Mouse (Mus musculus) limb, embryonic 13.5 days (tissue): ENCODE results near the gene Tchp. TPM values are rescaled to one million over a fixed set of nuclear protein-coding genes. Genes with fewer than 3 reads are reported as not detected.

Experiments
- ATAC-seq: fragments of 200-750 bp; cut with Nextera tagmentation; 2 replicates; pipeline ENCODE4 v1.8.0; 2017; ENCODE audit warnings: low read depth, moderate number of reproducible peaks, moderate TSS enrichment; ENCODE audit not compliant: low FRiP score
- H3K27ac ChIP-seq: fragments of 300-500 bp; sonication (generic); 2 replicates; pipeline ENCODE4 v1.5.1; 2015; ENCODE audit warnings: inconsistent platforms, mild to moderate bottlenecking, moderate library complexity
- H3K27me3 ChIP-seq: fragments of 300-500 bp; sonication (generic); 2 replicates; pipeline ENCODE4 v1.6.1; 2015; ENCODE audit warnings: mild to moderate bottlenecking, inconsistent platforms
- H3K36me3 ChIP-seq: fragments of 300-500 bp; sonication (generic); 2 replicates; pipeline ENCODE4 v1.6.1; 2015; ENCODE audit warnings: inconsistent platforms, mild to moderate bottlenecking, moderate library complexity
- H3K4me1 ChIP-seq: fragments of 300-500 bp; sonication (generic); 2 replicates; pipeline ENCODE4 v1.6.1; 2015; ENCODE audit warnings: inconsistent platforms
- H3K4me2 ChIP-seq: fragments of 300-500 bp; sonication (generic); replicated peaks from 2 replicates; pipeline ENCODE4 v1.6.1; 2015; ENCODE audit warnings: inconsistent platforms, mild to moderate bottlenecking, moderate library complexity
- H3K4me3 ChIP-seq: fragments of 300-500 bp; sonication (generic); 2 replicates; pipeline ENCODE4 v1.5.1; 2015; ENCODE audit warnings: moderate library complexity, mild to moderate bottlenecking, inconsistent platforms
- H3K9ac ChIP-seq: fragments of 300-500 bp; sonication (generic); 2 replicates; pipeline ENCODE4 v1.6.1; 2015; ENCODE audit warnings: mild to moderate bottlenecking, inconsistent platforms
- H3K9me3 ChIP-seq: fragments of 300-500 bp; sonication (generic); 2 replicates; pipeline ENCODE4 v1.6.1; 2016; ENCODE audit warnings: inconsistent platforms
- WGBS: fragments of 180-500 bp; shearing (Covaris S2); methylation state at CpG from one replicate; pipeline ENCODE4 v1.1.7; 2015; 5-methylcytosine and 5-hydroxymethylcytosine counted together
- polyA plus RNA-seq: library from polyadenylated mRNA; unstranded; fragments of >200 nt; fragmentation: Nextera tagmentation; extraction: Ambion mirVana; gene quantifications from 2 replicates; pipeline ENCODE4 v1.2.1, GENCODE M21; 2015

The Tchp gene
- polyA plus RNA-seq, 1 experiment from 2014 or later = 19.4 TPM

DNA sequence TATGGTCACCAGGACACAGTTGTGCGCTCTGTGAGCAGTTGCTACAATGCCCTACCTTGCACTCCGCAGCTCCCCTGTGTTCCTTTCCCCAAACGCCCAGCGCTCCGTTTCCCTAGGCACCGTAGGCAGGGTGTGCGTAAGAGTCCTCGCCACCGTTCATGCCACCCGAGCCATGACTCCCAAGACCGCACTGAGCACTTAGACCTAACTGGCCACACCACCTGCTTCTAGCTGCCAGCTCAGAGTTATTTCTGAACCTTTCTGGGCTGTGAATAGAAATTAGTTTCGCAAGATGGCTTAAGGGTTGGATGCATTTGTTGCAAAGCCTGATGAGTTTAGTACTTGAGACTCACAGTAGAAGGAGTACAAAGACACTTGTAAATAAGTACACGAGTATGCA is 15.3 kb downstream of the Tchp start:
- Histone ChIP-seq H3K4me1 (0 out of 2 replicates have a peak, but pooled peaks cover 5% of the 10 kb centered on the region), H3K9ac (no peak overlapping the region), H3K9me3 (peaks cover 3% of the 10 kb centered on the region; the same call in 1 of the 2 replicates), H3K4me3 (no peak overlapping the region), H3K4me2 (no peak overlapping the region), H3K27ac (peak overlapping the region; percentile 15; the same call in 1 of the 2 replicates), H3K36me3 (peaks cover 78% of the 10 kb centered on the region), H3K27me3 (no peaks in the 10 kb centered on the region)
- WGBS = 94% methylated on average over 13 of the region's 13 CpGs
- ATAC-seq = no peak

DNA sequence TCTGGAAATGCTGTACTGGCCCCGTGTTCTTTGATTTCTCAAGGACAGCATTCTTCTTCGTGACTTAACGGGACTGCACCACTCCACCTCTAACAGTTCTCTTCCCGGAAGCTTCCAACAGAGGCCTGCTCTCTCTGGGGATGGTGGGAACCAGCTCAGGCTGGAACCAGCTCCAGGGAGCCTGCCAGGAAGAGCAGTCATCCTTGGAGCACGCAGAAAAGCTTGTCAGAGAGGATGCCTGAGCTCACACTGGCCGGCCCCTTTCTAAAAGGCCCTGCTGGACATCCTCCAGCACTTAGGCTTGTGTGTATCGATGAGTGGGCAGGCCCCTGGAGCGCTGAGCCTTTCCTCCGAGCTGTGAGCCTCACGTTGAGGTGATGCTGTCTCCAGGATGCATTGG is 20.6 kb downstream of the Tchp start:
- H3K27me3 ChIP-seq = no peaks in the 10 kb centered on the region
- no peak for ATAC-seq
- H3K4me3 ChIP-seq = no peak overlapping the region
- H3K9ac ChIP-seq = no peak overlapping the region
- H3K4me2 ChIP-seq = no peak overlapping the region
- 82% methylated on average over 10 of the region's 10 CpGs for WGBS
- peaks cover 78% of the 10 kb centered on the region for H3K36me3 ChIP-seq
- H3K4me1 ChIP-seq = no peaks in the 10 kb centered on the region
- H3K9me3 ChIP-seq = peaks cover 3% of the 10 kb centered on the region; the same call in 1 of the 2 replicates
- no peak overlapping the region for H3K27ac ChIP-seq

DNA sequence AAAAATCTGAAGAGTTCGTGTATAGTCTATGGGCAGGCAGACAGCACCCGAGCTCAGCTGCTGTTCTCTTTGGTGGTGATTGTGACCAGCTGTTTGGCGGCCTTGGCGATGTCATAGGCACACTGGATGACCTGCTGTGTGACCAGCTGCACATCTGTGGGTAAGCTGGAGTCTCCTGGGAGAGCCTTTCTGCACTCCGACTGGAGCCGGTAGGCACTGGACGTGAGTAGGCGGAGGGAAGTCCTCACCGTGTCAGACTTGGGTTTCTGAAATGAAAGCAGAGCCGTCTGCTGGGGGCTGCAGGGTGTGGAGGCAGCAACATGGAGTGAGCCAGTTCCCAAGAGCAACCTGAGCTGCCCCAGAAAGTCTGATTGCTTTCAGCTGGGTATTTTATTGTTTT is 22.6 kb downstream of the Tchp start:
- Histone ChIP-seq H3K4me3 (no peak overlapping the region), H3K27me3 (no peaks in the 10 kb centered on the region), H3K36me3 (peaks cover 86% of the 10 kb centered on the region), H3K4me1 (no peaks in the 10 kb centered on the region), H3K9me3 (no peaks in the 10 kb centered on the region), H3K27ac (no peak overlapping the region; the same call in 1 of the 2 replicates), H3K4me2 (no peak overlapping the region), H3K9ac (no peak overlapping the region)
- 47% methylated on average over 10 of the region's 10 CpGs for WGBS
- no peak for ATAC-seq

DNA sequence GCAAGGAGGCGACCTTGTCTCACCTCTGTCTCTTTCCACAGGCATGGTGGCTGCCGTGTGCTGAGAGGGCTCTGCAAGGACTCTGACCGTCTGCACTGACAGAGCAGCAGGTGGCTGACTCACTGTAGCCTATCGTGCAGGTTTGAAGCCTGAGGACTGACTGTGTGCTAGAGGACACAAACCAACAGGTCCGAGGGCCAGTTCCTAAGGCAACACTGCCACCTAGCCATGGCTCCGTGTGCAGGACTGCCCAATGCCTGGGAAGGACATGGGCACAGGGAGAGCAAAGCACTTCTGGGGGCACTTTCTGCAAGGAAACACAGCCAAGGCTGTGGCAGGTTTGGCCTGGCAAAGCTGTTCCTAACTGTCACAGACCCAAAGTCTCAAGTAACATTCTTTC is 23.9 kb downstream of the Tchp start:
- Histone ChIP-seq H3K36me3 (peaks cover 89% of the 10 kb centered on the region), H3K9ac (no peak overlapping the region), H3K27ac (0 out of 2 replicates have a peak overlapping the region, but pooled peaks have one; percentile 22), H3K4me1 (no peaks in the 10 kb centered on the region), H3K27me3 (no peaks in the 10 kb centered on the region), H3K4me3 (no peak overlapping the region), H3K9me3 (no peaks in the 10 kb centered on the region), H3K4me2 (no peak overlapping the region)
- no peak for ATAC-seq
- 67% methylated on average over 6 of the region's 6 CpGs for WGBS

DNA sequence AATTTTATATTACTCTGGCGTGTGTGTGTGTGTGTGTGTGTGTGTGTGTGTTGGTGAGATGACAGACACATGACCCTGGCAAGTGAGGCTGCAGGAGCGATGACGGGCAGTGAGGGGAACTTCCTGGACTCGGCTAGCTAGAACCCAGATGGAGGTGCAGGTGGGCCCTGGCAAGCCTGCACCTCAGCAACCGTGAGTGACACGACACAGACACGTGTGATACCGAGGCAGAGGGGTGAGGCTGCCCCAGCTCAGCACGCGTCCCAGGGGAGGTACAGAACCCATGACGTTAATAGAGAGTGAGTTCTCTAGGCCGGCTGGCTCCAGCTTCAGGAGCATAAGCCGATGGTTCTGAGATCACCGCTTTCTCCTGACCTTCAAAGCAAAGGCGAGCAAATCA is 24.4 kb downstream of the Tchp start:
- WGBS = 85% methylated on average over 15 of the region's 15 CpGs
- H3K4me3 ChIP-seq = no peak overlapping the region
- H3K27me3 ChIP-seq = no peaks in the 10 kb centered on the region
- no peak for ATAC-seq
- H3K36me3 ChIP-seq = peaks cover 94% of the 10 kb centered on the region
- no peak overlapping the region for H3K4me2 ChIP-seq
- H3K27ac ChIP-seq = no peak overlapping the region
- no peaks in the 10 kb centered on the region for H3K4me1 ChIP-seq
- no peak overlapping the region for H3K9ac ChIP-seq
- H3K9me3 ChIP-seq = no peaks in the 10 kb centered on the region

DNA sequence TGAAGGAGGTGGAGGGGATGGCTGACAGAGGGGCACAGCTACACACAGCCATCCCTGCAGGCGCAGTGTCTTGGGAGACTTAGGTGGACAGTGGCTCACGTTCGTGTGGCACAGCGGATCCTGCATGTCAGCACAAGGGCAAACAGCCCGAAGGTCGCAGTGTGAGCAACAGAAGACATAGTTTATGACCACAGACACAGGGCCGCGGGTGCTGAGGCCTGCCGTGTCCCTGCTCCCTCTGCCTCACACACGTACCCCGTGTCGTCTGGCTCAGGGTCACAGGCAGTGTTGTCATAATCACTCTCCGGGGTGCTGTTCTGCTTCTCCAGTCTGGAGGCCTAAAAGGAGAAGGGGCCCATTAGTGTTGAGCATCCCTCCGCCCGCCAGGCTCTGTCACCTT is 26.0 kb downstream of the Tchp start:
- WGBS = 88% methylated on average over 15 of the region's 15 CpGs
- no peaks in the 10 kb centered on the region for H3K4me1 ChIP-seq
- H3K9me3 ChIP-seq = no peaks in the 10 kb centered on the region
- no peak overlapping the region for H3K9ac ChIP-seq
- H3K4me3 ChIP-seq = no peak overlapping the region
- ATAC-seq = no peak
- no peak overlapping the region for H3K27ac ChIP-seq
- no peak overlapping the region for H3K4me2 ChIP-seq
- peaks cover 97% of the 10 kb centered on the region for H3K36me3 ChIP-seq
- no peaks in the 10 kb centered on the region for H3K27me3 ChIP-seq

DNA sequence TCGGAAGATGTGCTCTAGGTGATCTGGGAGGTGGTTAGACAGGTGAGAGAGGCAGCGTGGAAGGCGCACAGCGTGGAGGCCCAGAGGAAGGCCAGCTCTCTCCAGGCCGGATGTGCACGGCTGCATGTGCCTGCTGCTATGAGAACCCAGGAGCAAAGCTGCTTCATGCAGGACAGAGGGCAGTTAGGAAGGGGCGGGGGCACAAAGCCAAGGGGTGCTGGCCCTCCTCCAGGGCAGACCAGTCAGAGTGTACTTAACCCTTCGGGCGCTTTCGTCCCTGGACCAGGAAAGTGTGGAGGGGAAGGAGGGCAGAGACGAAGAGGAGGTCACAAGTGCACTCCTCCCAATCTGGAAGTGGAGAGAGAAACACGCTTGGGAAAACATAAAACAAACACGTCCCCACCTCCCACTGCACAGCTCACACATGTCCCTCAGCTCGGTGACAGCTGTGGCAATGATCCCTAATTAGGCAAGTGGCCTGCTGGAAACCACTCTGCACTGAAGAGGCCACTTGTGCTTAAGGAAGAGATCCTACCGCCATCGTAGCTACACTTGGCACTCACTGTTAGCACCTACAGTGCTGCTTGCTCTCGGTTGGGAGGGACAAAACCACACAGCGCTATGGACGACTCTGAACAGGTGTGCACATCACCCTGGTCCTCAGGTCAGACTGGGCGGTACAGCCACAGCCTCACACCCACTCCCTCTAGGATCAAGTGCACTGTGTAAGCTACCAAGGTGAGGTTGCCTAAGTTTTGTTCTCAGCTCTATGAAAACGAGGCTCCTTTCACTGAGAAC is 29.7 kb downstream of the Tchp start:
- 87% methylated on average over 21 of the region's 21 CpGs for WGBS
- H3K9me3 ChIP-seq = no peaks in the 10 kb centered on the region
- peaks cover 94% of the 10 kb centered on the region for H3K36me3 ChIP-seq
- ATAC-seq = no peak
- H3K27ac ChIP-seq = no peak overlapping the region
- no peaks in the 10 kb centered on the region for H3K27me3 ChIP-seq
- no peak overlapping the region for H3K4me3 ChIP-seq
- H3K4me1 ChIP-seq = no peaks in the 10 kb centered on the region
- no peak overlapping the region for H3K4me2 ChIP-seq
- H3K9ac ChIP-seq = no peak overlapping the region

DNA sequence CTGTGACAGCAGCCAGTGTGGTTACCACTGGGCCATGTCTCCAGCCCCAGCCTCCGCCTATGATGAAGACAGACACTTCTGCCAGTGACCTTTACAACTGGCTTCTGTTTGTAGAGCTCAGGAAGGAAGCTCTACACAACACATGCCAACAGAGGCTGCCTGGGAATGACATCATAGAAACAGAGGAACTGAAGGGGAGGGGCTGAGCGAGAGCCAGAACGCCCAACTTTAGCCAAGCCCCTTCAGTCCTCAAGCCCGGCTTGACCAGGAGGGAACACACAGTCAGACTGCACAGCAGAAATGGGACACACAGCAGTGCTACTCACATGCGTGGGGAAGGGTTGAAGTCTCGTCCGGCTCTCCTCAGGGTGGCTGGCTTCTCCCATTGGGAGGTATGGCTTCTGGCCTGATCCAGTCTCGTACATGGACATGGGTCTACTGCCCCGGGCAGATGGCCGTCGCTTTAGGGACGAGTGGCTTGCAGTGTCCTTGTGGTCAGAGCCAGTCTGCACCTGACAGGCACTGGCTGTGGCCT is 31.2 kb downstream of the Tchp start:
- H3K9me3 ChIP-seq = no peaks in the 10 kb centered on the region
- H3K27ac ChIP-seq = no peak overlapping the region
- ATAC-seq = no peak
- peaks cover 94% of the 10 kb centered on the region for H3K36me3 ChIP-seq
- 80% methylated on average over 12 of the region's 12 CpGs for WGBS
- H3K4me3 ChIP-seq = no peak overlapping the region
- no peaks in the 10 kb centered on the region for H3K27me3 ChIP-seq
- H3K9ac ChIP-seq = peak overlapping the region; percentile 13; the same call in 1 of the 2 replicates
- H3K4me1 ChIP-seq = no peaks in the 10 kb centered on the region
- no peak overlapping the region for H3K4me2 ChIP-seq

DNA sequence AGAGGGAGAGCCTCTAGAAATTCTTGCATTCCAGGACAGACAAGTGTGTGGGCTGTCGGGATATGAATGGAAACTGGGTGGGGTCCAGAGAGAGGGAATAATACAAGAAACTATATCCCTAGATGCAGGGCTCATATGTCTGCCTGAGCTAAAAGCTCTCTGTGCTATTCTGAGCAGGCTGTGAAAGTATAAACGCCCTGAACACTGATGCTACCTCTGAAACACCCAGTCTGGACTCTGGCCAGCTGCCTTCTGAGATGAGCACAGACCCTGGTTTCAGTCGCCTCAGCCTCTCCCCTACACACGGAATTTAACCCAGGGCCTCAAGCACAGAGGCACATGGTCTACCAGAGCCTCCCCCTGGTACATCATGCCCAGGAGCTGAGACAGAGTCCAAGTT is 33.0 kb downstream of the Tchp start:
- H3K9ac ChIP-seq = no peak overlapping the region
- peak; percentile 45; the same call in 1 of the 2 replicates for ATAC-seq
- peaks cover 96% of the 10 kb centered on the region for H3K36me3 ChIP-seq
- H3K27me3 ChIP-seq = no peaks in the 10 kb centered on the region
- H3K4me3 ChIP-seq = no peak overlapping the region
- H3K27ac ChIP-seq = no peak overlapping the region
- H3K9me3 ChIP-seq = no peaks in the 10 kb centered on the region
- H3K4me2 ChIP-seq = no peak overlapping the region
- WGBS = 76% methylated on average over 4 of the region's 4 CpGs
- no peaks in the 10 kb centered on the region for H3K4me1 ChIP-seq

DNA sequence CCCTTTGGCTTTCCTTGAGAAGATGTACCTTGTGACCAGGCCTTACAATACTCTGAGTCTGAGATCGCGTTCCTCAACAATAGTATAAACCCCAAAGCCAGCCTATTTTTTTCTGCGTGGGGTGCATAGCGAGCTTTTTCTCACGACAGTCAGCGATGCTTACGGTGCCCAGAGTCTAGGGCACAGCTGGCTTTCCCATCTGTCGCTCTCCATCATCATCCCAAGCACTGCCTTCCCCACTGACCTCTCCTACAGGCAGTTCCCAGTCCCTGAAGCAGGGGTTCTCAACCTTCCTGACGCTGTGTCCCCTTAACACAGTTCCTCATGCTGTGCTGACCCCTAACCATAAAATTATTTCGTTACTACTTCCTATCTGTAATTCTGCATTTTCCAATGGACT is 35.0 kb downstream of the Tchp start:
- Histone ChIP-seq H3K4me3 (no peak overlapping the region), H3K27me3 (no peaks in the 10 kb centered on the region), H3K9me3 (no peaks in the 10 kb centered on the region), H3K27ac (no peak overlapping the region), H3K36me3 (peaks cover 90% of the 10 kb centered on the region), H3K4me2 (no peak overlapping the region), H3K9ac (no peak overlapping the region), H3K4me1 (no peaks in the 10 kb centered on the region)
- ATAC-seq = no peak
- WGBS = 82% methylated on average over 10 of the region's 10 CpGs

DNA sequence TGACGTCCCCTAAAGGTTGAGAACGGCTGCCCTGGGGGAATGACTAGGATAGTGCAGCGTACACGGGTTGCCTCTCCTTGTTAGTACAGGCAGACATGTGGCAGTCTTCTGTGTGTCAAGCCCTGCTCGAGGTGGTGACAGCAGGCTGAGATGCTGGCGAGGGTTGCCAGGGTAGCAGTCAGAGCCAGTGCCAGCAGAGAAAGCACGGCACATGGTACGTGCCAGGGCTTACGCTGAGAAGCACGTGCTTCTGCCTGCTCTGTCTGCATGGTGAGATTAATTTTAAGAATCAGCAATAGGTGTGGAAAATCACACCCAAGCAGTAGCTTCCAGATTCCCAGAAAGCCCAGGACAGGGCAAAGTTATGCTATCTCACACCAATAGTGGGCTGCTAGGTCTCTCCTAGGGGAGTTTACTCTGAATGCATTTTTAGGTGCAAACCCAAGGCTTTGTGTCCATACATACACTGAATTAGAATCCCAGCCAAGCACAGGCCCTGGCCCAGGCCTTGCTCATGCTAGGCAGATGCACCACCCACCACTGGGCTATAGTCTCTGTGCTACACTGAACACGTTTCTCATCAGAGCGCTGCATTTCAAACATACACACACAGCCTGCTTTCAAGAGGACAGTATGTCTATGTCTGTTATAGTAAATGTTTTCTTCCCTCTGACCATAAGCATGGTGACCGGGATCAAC is 35.6 kb downstream of the Tchp start:
- Histone ChIP-seq H3K4me1 (no peaks in the 10 kb centered on the region), H3K9me3 (no peaks in the 10 kb centered on the region), H3K27me3 (no peaks in the 10 kb centered on the region), H3K4me2 (no peak overlapping the region), H3K9ac (no peak overlapping the region), H3K27ac (no peak overlapping the region), H3K36me3 (peaks cover 87% of the 10 kb centered on the region), H3K4me3 (no peak overlapping the region)
- WGBS = 89% methylated on average over 13 of the region's 13 CpGs
- no peak for ATAC-seq

DNA sequence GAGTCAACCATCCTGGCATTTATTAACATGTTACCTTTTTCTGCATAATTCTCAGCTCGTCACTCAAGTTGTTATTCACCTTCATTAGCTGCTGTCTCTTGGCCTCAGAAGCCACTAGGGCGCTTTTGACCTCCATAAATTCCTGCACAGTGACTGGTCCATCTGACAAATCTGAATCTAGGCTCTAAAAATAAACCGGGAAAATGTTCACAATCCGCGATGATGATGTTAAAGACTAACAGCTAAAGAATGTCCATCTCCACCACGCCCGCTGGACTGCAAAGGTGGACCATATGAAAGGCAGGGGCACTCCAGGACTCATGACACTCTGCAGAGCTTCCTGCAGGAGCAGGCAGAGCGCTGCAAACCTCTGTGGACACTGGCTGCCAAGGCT is 36.1 kb downstream of the Tchp start:
- 90% methylated on average over 8 of the region's 8 CpGs for WGBS

More for the DNA sequence above, 36.1 kb downstream of the Tchp start:
- Histone ChIP-seq H3K4me2 (no peak overlapping the region), H3K36me3 (peaks cover 87% of the 10 kb centered on the region), H3K9ac (no peak overlapping the region), H3K4me3 (no peak overlapping the region), H3K4me1 (no peaks in the 10 kb centered on the region), H3K27ac (no peak overlapping the region), H3K27me3 (no peaks in the 10 kb centered on the region), H3K9me3 (no peaks in the 10 kb centered on the region)
- ATAC-seq = no peak
